Mouse (Mus musculus) Patski (cell line): Measurements from ENCODE around the gene Rhoh. TPM values are rescaled to one million over a fixed set of nuclear protein-coding genes. Genes with fewer than 3 reads are reported as not detected.

Experiments
- ATAC-seq: fragments of 100-300 bp; one replicate; pipeline ENCODE4 v1.8.0; 2021
- CTCF ChIA-PET: fragments of 350-600 bp; sonication (Branson Sonifier 250); formaldehyde crosslinking; loops from one replicate; lab custom pipeline; 2022; ENCODE audit warnings: inconsistent platforms; lab: Charles Lee
- POLR2A ChIA-PET: fragments of 350-600 bp; sonication (Branson Sonifier 250); formaldehyde crosslinking; loops from one replicate; lab custom pipeline; 2022; ENCODE audit warnings: antibody characterized with exemption, inconsistent platforms; lab: Charles Lee
- DNase-seq: peaks from one replicate; pipeline ENCODE4 v3.0.0-alpha.2; 2011; ENCODE audit warnings: low read depth, low spot score
- H3K27me3 ChIP-seq: fragments of 371-371 bp; one replicate; pipeline ENCODE4 v1.5.1; 2021
- CTCF ChIP-seq: fragments of 100-300 bp; IDR thresholded peaks from one replicate; pipeline ENCODE4 v1.5.1; 2021
- in situ Hi-C: fragments of 300-500 bp; cut with MboI; formaldehyde crosslinking; loops from 3 replicates; pipeline ENCODE4 v1.11.1; 2018; ENCODE audit warnings: low pct_unique_long_range_greater_than_20kb, mixed read lengths
- polyA plus RNA-seq: library from polyadenylated mRNA; unstranded; gene quantifications from one replicate; pipeline ENCODE4 v1.2.3, GENCODE M21; 2021

Rhoh gene
- polyA plus RNA-seq, 1 experiment from 2014 or later = 0.04 TPM

GRCm38 (mm10) chr5:65920701-65921426 is 59.9 kb downstream of the Rhoh start:
- ChIA-PET CTCF (interaction anchor here (1.9 kb wide), 1 partner anchor 10 kb away, joined by 5 read pairs; no protein-coding TSS in a partner anchor), POLR2A (no interaction called here)
- in situ Hi-C loops = no loop called here
- ATAC-seq (no peak), DNase-seq (no peak)
- H3K27me3 ChIP-seq = no peaks in the 10 kb centered on the region
- no peak for TF ChIP-seq CTCF

- DNase-seq (no peak), ATAC-seq (no peak)
- in situ Hi-C loops = no loop called here
- H3K27me3 ChIP-seq = no peaks in the 10 kb centered on the region
- no peak for TF ChIP-seq CTCF
- POLR2A ChIA-PET = no interaction called here
- CTCF ChIA-PET = interaction anchor here (1.9 kb wide), 1 partner anchor 11 kb away, joined by 5 read pairs; no protein-coding TSS in a partner anchor
Observed at GRCm38 (mm10) chr5:65921477-65922138, 60.6 kb downstream of the Rhoh start.

- ATAC-seq (no peak), DNase-seq (no peak)
- no peak for TF ChIP-seq CTCF
- in situ Hi-C loops = loop anchor here (25.0 kb wide), 1 partner anchor 414 kb away; no protein-coding TSS in a partner anchor
- POLR2A ChIA-PET = no interaction called here
- H3K27me3 ChIP-seq = no peaks in the 10 kb centered on the region
- CTCF ChIA-PET = interaction anchor here (1.0 to 1.4 kb wide), 2 partner anchors 9 to 16 kb away, joined by 3 read pairs; partner anchors contain the start of gene Chrna9
Observed at GRCm38 (mm10) chr5:65926666-65927065, 65.7 kb downstream of the Rhoh start.

- ChIA-PET CTCF (interaction anchor here (1.6 kb wide), 1 partner anchor 9 kb away, joined by 5 read pairs; no protein-coding TSS in a partner anchor), POLR2A (no interaction called here)
- no peak for ATAC-seq
- TF ChIP-seq CTCF = no peak
- no peak for DNase-seq
- no peaks in the 10 kb centered on the region for H3K27me3 ChIP-seq
- in situ Hi-C loops = loop anchor here (25.0 kb wide), 1 partner anchor 417 kb away; no protein-coding TSS in a partner anchor
Observed at GRCm38 (mm10) chr5:65929162-65929561, 68.1 kb downstream of the Rhoh start.

DNA sequence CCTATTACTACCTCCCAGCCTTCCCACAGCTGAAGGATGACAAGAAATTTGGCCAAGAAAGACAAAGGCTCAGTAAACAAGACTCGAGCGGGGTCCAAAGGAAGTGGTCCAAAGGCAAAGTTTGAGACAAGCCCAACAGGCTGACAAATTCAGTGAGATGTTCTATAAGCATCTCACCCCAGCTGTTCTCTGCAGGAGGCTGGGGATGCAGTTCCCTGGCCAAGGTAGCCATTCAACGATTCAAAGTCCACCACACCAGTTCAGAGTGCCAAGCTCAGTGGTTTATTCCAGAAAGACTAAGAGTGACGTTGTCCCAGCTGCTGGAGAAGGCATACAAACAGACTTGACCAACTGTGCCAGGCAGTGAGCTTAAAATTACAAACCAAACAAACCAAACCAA is 69.2 kb downstream of the Rhoh start:
- ATAC-seq (no peak), DNase-seq (no peak)
- POLR2A ChIA-PET = no interaction called here
- CTCF ChIA-PET = interaction anchor here (2.1 kb wide), 1 partner anchor 106 kb away, joined by 6 read pairs; no protein-coding TSS in a partner anchor
- in situ Hi-C loops = loop anchor here (25.0 kb wide), 1 partner anchor 418 kb away; no protein-coding TSS in a partner anchor
- H3K27me3 ChIP-seq = no peaks in the 10 kb centered on the region
- no peak for TF ChIP-seq CTCF

DNA sequence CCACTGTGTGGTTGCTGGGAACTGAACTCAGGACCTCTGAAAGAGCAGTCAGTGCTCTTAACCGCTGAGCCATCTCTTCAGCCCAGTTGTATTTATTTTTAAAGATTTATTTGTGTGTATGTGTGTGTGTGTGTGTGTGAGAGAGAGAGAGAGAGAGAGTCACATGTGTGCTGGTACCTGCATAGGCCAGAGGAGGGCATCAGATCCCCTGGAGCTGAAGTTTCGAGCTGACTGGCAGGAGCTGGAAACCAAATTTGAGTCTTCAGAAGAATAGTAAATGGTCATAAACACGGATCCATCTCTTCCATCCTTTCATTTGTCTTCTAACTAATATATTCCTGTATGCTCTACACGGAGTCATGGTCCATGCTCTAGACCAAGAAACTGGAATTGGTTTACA is 72.2 kb downstream of the Rhoh start:
- in situ Hi-C loops = loop anchor here (25.0 kb wide), 1 partner anchor 421 kb away; no protein-coding TSS in a partner anchor
- no peaks in the 10 kb centered on the region for H3K27me3 ChIP-seq
- POLR2A ChIA-PET = no interaction called here
- DNase-seq (no peak), ATAC-seq (no peak)
- TF ChIP-seq CTCF = no peak
- CTCF ChIA-PET = interaction anchor here (1.7 kb wide), 1 partner anchor 9 kb away, joined by 3 read pairs; no protein-coding TSS in a partner anchor

- H3K27me3 ChIP-seq = no peaks in the 10 kb centered on the region
- in situ Hi-C loops = loop anchor here (25.0 kb wide), 1 partner anchor 421 kb away; no protein-coding TSS in a partner anchor
- TF ChIP-seq CTCF = no peak
- no peak for DNase-seq
- CTCF ChIA-PET = interaction anchor here (1.7 to 1.8 kb wide), 2 partner anchors 9 to 102 kb away, joined by 3 read pairs; no protein-coding TSS in a partner anchor
- no peak for ATAC-seq
- POLR2A ChIA-PET = no interaction called here
Observed at GRCm38 (mm10) chr5:65933764-65934163, 72.8 kb downstream of the Rhoh start.

GRCm38 (mm10) chr5:65934783-65935182 is 73.8 kb downstream of the Rhoh start, which contains the start of gene Chrna9:
Chrna9 (plus strand) TSS chr5:65934921.
- ATAC-seq (no peak), DNase-seq (no peak)
- ChIA-PET POLR2A (interaction anchor here (0.6 kb wide), 1 partner anchor 108 kb away, joined by 3 read pairs; no protein-coding TSS in a partner anchor), CTCF (interaction anchor here (1.2 to 4.9 kb wide), 4 partner anchors 8 to 113 kb away, joined by 3 to 40 read pairs (median 4); no protein-coding TSS in a partner anchor)
- in situ Hi-C loops = loop anchor here (25.0 kb wide), 1 partner anchor 422 kb away; no protein-coding TSS in a partner anchor
- no peaks in the 10 kb centered on the region for H3K27me3 ChIP-seq
- no peak for TF ChIP-seq CTCF

DNA sequence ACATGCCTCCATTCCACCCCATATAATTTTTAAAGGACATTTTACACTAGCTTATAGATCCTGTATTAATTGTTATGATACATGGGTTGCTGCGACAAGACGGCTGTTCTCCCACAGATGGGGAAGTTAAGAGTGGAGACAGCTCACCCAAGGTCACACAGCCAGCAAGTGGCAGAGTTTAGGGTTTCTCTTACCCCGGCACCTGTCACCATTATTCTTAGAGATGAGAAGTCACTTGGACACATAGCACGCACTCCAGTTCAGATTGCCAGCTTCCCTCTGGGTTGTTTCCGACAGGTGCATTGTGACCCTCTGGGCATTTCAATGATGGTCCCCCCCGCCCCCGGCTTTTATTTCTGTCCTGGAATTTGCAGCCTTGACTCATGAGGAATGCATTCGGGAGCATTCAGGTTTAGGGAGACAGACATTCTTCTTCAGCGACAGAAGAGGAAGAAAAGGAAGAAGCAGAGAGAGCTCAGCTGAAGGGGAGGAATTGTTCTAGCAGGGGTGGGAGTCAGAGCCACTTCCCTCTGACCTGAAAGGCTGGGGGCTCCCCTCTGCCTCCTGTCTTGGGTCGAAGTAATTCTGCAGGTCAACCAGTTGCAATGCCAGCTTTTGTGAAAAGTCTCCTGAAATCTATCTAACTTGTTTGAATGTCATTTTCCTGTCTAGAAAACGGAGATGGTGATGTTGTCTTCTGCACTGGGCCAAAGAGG is 76.2 kb downstream of the Rhoh start:
- TF ChIP-seq CTCF = no peak
- DNase-seq = no peak
- CTCF ChIA-PET = interaction anchor here (0.7 to 4.9 kb wide), 14 partner anchors 9 to 176 kb away, joined by 3 to 40 read pairs (median 5); no protein-coding TSS in a partner anchor
- no peak for ATAC-seq
- in situ Hi-C loops = loop anchor here (25.0 kb wide), 1 partner anchor 425 kb away; no protein-coding TSS in a partner anchor
- POLR2A ChIA-PET = interaction anchor here (0.7 kb wide), 1 partner anchor 139 kb away, joined by 3 read pairs; no protein-coding TSS in a partner anchor
- H3K27me3 ChIP-seq = no peaks in the 10 kb centered on the region
